Mouse (Mus musculus): ENCODE results near the gene Mtap. TPM values are rescaled to one million over a fixed set of nuclear protein-coding genes. Genes with fewer than 3 reads are reported as not detected.

The Mtap gene
- total and polyA plus RNA-seq, 3 experiments = 8.3 to 22.0 (median 19.8) TPM

- Histone ChIP-seq H3K9ac (ENCODE audit: low read depth, low read length) (no peak overlapping the region), H3K36me3 (ENCODE audit: control insufficient read depth, insufficient read depth, low read length) (no peaks in the 10 kb centered on the region), H3K79me2 (replicated peaks; ENCODE audit: control insufficient read depth, insufficient read depth, low read length) (no peaks in the 10 kb centered on the region), H3K27me3 (ENCODE audit: control insufficient read depth, insufficient read depth, low read length) (no peaks in the 10 kb centered on the region), H3K4me1 (ENCODE audit: control insufficient read depth, insufficient read depth, low read length) (no peaks in the 10 kb centered on the region), H3K27ac (no peak overlapping the region), H3K4me3 (no peak overlapping the region)
- intact Hi-C loops (cut with DNase I) = no loop called here
- DNase-seq = no peak
- no peak for TF ChIP-seq POLR2A (IDR thresholded peaks at IDR 0.05; ENCODE audit: insufficient read depth, low read depth, low read length)
- no peak for TF ChIP-seq EP300 (IDR thresholded peaks at IDR 0.05; ENCODE audit: insufficient read depth, low read depth, low read length)
- TF ChIP-seq CTCF (IDR thresholded peaks at IDR 0.05) = no peak
- 80% methylated on average over 3 of the region's 3 CpGs for WGBS
Observed at GRCm38 (mm10) chr4:89101276-89101675, 35.6 kb upstream of the Mtap start.

GRCm38 (mm10) chr4:89102283-89102682, 34.6 kb upstream of the Mtap start:
- H3K4me1 ChIP-seq (ENCODE audit: control insufficient read depth, insufficient read depth, low read length) = no peaks in the 10 kb centered on the region
- no peak overlapping the region for H3K9ac ChIP-seq (ENCODE audit: low read depth, low read length)
- H3K27me3 ChIP-seq (ENCODE audit: control insufficient read depth, insufficient read depth, low read length) = no peaks in the 10 kb centered on the region
- H3K36me3 ChIP-seq (ENCODE audit: control insufficient read depth, insufficient read depth, low read length) = no peaks in the 10 kb centered on the region
- WGBS = 67% methylated on average over 2 of the region's 2 CpGs
- TF ChIP-seq EP300 (IDR thresholded peaks at IDR 0.05; ENCODE audit: insufficient read depth, low read depth, low read length) = no peak
- no peak for DNase-seq
- no peak overlapping the region for H3K4me3 ChIP-seq
- H3K79me2 ChIP-seq (replicated peaks; ENCODE audit: control insufficient read depth, insufficient read depth, low read length) = no peaks in the 10 kb centered on the region
- intact Hi-C loops (cut with DNase I) = no loop called here
- no peak overlapping the region for H3K27ac ChIP-seq

DNA sequence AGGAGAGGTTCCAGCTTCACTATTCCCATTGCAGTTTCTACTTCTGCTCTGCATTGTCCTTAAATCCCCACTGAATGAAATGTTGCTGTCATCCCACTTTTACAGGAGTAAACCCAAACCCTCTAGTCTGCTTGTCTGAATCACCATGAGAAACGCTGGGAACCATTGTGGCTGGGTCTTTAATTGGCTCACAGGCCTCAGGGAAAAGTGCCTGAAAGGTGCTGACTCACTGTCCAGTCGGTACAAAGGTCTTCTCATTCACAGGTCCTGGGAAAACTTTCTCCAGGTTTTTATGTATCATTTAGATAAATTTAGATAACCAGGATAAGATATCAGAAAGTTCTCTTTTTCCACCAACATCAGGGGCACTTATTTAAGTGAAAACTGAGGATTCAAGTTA, 31.4 kb upstream of the Mtap start:
- 38% methylated on average over 2 of the region's 2 CpGs for WGBS
- Histone ChIP-seq H3K4me3 (no peak overlapping the region), H3K27ac (no peak overlapping the region), H3K9ac (ENCODE audit: low read depth, low read length) (no peak overlapping the region), H3K27me3 (ENCODE audit: control insufficient read depth, insufficient read depth, low read length) (no peaks in the 10 kb centered on the region), H3K4me1 (ENCODE audit: control insufficient read depth, insufficient read depth, low read length) (no peaks in the 10 kb centered on the region), H3K79me2 (replicated peaks; ENCODE audit: control insufficient read depth, insufficient read depth, low read length) (no peaks in the 10 kb centered on the region), H3K36me3 (ENCODE audit: control insufficient read depth, insufficient read depth, low read length) (no peaks in the 10 kb centered on the region)
- intact Hi-C loops (cut with DNase I) = no loop called here
- DNase-seq = no peak
- TF ChIP-seq CTCF (IDR thresholded peaks at IDR 0.05) (no peak), POLR2A (IDR thresholded peaks at IDR 0.05; ENCODE audit: insufficient read depth, low read depth, low read length) (no peak), EP300 (IDR thresholded peaks at IDR 0.05; ENCODE audit: insufficient read depth, low read depth, low read length) (no peak)

DNA sequence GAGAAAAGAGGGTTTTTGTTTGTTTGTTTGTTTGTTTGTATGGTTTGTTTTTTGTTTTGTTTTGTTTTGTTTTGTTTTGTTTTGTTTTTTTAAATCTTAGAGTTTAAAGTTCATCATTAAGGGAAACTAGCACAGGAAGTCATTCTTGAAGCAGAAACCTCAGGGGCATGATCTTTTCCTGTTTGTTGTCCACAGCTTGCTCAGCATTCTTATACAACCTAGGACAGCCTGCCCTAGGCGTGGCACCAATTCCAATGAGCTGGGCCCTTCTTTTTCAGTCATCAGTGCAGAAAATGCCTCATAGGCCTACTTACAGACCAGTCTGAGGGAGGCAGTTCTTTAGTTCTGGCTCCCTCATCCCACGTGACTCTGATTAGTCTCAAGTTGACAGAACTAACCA, 30.4 kb upstream of the Mtap start:
- Histone ChIP-seq H3K27ac (no peak overlapping the region), H3K79me2 (replicated peaks; ENCODE audit: control insufficient read depth, insufficient read depth, low read length) (no peaks in the 10 kb centered on the region), H3K36me3 (ENCODE audit: control insufficient read depth, insufficient read depth, low read length) (no peaks in the 10 kb centered on the region), H3K4me1 (ENCODE audit: control insufficient read depth, insufficient read depth, low read length) (no peaks in the 10 kb centered on the region), H3K27me3 (ENCODE audit: control insufficient read depth, insufficient read depth, low read length) (no peaks in the 10 kb centered on the region), H3K9ac (ENCODE audit: low read depth, low read length) (no peak overlapping the region), H3K4me3 (no peak overlapping the region)
- TF ChIP-seq POLR2A (IDR thresholded peaks at IDR 0.05; ENCODE audit: insufficient read depth, low read depth, low read length) = no peak
- no peak for TF ChIP-seq CTCF (IDR thresholded peaks at IDR 0.05)
- no peak for TF ChIP-seq EP300 (IDR thresholded peaks at IDR 0.05; ENCODE audit: insufficient read depth, low read depth, low read length)
- DNase-seq = no peak
- intact Hi-C loops (cut with DNase I) = no loop called here
- 65% methylated on average over 2 of the region's 2 CpGs for WGBS

GRCm38 (mm10) chr4:89112168-89112710, 24.7 kb upstream of the Mtap start:
- intact Hi-C loops (cut with DNase I) = no loop called here
- no peak for TF ChIP-seq CTCF (IDR thresholded peaks at IDR 0.05)
- WGBS = 78% methylated on average over 11 of the region's 11 CpGs

DNA sequence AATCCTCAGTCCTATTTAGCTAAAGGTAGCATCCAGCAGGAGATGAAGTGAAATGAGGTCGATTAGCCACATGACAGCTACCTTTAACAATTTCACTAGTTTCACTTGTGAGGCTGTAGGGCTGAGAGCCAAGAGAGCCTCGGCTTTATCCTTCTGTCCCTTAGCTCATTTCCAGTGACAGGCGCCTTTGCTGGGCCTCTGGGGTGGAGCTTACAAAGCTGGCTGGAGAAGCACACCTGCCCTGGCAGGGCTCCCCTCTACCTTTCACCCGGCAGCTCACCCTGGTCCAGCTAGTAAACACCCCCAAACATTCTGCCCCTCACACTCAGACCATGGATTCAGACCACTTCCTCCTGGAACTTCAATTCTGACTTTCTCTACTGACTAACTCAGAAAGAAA, 24.1 kb upstream of the Mtap start:
- H3K79me2 ChIP-seq (replicated peaks; ENCODE audit: control insufficient read depth, insufficient read depth, low read length) = no peaks in the 10 kb centered on the region
- no peaks in the 10 kb centered on the region for H3K36me3 ChIP-seq (ENCODE audit: control insufficient read depth, insufficient read depth, low read length)
- no peak for DNase-seq
- H3K9ac ChIP-seq (ENCODE audit: low read depth, low read length) = no peak overlapping the region
- TF ChIP-seq EP300 (IDR thresholded peaks at IDR 0.05; ENCODE audit: insufficient read depth, low read depth, low read length) (no peak), CTCF (IDR thresholded peaks at IDR 0.05) (no peak), POLR2A (IDR thresholded peaks at IDR 0.05; ENCODE audit: insufficient read depth, low read depth, low read length) (no peak)
- intact Hi-C loops (cut with DNase I) = no loop called here
- no peaks in the 10 kb centered on the region for H3K4me1 ChIP-seq (ENCODE audit: control insufficient read depth, insufficient read depth, low read length)
- 30% methylated on average over 4 of the region's 4 CpGs for WGBS
- H3K4me3 ChIP-seq = no peak overlapping the region
- H3K27ac ChIP-seq = no peak overlapping the region
- no peaks in the 10 kb centered on the region for H3K27me3 ChIP-seq (ENCODE audit: control insufficient read depth, insufficient read depth, low read length)

More at GRCm38 (mm10) chr4:89112168-89112710, 24.7 kb upstream of the Mtap start:
- no peak overlapping the region for H3K27ac ChIP-seq
- H3K36me3 ChIP-seq (ENCODE audit: control insufficient read depth, insufficient read depth, low read length) = no peaks in the 10 kb centered on the region
- H3K4me1 ChIP-seq (ENCODE audit: control insufficient read depth, insufficient read depth, low read length) = no peaks in the 10 kb centered on the region
- no peaks in the 10 kb centered on the region for H3K27me3 ChIP-seq (ENCODE audit: control insufficient read depth, insufficient read depth, low read length)
- H3K4me3 ChIP-seq = no peak overlapping the region
- no peak overlapping the region for H3K9ac ChIP-seq (ENCODE audit: low read depth, low read length)
- DNase-seq = no peak
- H3K79me2 ChIP-seq (replicated peaks; ENCODE audit: control insufficient read depth, insufficient read depth, low read length) = no peaks in the 10 kb centered on the region
